Mouse (Mus musculus): ENCODE results near the gene Rtn4rl2.
A peak's percentile ranks its signal among the peaks of the same experiment; 100 is the strongest.
"Not testable (repeated sequence)": the region's sequence is repeated elsewhere in the genome, so short reads cannot be mapped to it uniquely, and the experiment has no call there.

Rtn4rl2 gene

GRCm38 (mm10) chr2:84886234-84886731 lies at the start of gene Rtn4rl2:
Gene Rtn4rl2, minus strand, starts transcription at chr2:84886710.
- DNase-seq, result peak; percentile 47

DNA sequence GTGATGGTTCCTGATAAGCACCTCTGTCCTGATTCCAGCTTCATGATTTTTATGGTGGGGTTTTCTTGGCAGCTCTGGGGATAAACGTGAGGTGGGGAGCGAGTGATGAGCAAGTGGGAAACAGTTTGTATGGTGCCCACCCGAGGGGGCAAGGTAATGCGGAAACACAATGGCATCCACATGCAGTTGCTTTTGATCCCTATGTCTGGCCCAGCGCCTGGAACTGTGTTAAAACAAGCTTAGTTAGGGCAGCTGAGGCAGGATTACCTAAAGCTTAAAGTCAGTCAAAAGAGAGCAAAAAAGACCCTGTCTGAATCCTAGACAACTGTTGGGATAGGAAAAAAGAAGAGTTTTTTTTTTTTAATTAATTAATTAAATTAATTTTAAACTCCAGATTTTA lies 48.6 kb upstream of the Rtn4rl2 start:
- DNase-seq, result no peak

DNA sequence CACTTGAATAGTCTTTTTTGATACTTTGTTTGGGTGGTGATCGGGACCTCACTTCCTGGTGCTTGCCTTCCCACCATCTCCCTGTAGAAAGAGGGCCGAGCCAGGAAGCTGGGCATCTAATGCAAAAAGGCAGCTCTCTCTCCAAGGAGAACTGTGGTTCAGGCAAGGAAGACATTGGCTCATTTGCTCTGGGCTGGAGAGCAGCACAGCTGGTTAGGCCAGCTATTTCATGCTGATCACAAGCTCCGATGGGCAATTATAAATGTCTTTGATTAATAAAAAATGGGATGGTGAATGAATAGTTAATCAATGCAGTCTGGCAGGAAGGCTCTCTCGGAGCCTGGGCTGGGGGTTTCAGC lies 48.1 kb upstream of the Rtn4rl2 start:
- DNase-seq, result no peak

GRCm38 (mm10) chr2:84933992-84934648 lies 47.6 kb upstream of the Rtn4rl2 start:
- no peak for DNase-seq

GRCm38 (mm10) chr2:84930186-84930585 lies 43.7 kb upstream of the Rtn4rl2 start:
- no peak for DNase-seq

GRCm38 (mm10) chr2:84919601-84920108 lies 33.1 kb upstream of the Rtn4rl2 start:
- DNase-seq, result no peak

- DNase-seq, result no peak
Observed at GRCm38 (mm10) chr2:84918188-84918587, 31.7 kb upstream of the Rtn4rl2 start.

DNA sequence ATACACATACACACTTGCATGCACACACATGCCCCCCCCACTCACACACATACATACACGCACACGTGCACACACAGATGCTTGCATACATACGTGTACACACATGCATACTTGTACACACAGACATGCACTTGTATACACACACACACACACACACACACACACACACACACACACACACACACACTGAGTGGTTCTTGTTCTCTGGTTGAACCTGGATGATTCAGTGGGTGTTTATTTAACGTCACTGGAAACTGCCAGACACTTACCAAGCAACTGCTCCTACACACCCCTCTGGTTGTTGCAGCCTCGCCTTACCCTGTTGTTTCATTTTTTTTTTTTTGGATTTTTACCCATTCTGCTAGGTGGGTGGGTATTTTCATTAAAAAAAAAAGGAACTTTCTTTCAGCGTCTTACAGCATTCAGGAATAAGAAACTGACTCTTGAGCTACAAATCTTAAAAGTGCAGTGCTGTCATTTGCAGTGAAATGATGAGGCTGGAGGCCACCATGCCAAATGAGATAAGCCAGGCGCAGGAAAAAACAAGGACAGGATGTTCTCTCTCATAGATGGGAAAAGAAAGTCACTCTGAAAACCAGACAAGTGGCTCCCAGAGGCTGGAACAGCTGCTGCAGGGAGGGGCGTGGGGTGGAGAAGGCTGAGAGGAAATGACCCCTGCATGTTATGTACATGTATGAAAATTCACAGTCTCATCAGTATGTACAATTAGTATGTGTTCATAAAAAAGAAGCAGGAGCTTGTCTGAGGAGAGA lies 30.2 kb upstream of the Rtn4rl2 start:
- no peak for DNase-seq

DNA sequence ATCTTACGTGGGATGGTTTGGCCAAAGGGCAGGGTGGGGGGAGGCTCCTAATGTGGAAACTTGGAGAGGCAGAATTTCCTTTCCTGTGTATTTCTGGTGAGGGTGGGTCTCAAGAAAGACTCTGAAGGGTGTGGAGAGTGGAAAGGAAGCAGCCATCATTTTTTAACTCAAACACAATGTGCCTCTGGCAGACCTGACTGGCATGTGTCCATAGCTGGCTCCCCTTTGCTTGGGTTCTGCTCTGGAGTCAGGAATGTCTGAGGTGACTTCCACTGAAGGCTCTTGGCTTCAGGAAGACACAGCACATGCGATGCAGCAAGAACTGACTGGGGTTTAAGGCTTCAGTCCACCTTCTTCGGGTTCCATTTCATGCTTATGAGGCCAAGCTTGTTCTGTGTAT lies 28.8 kb upstream of the Rtn4rl2 start:
- DNase-seq, result no peak

- no peak for DNase-seq
Observed at GRCm38 (mm10) chr2:84913881-84914280, 27.4 kb upstream of the Rtn4rl2 start.

DNA sequence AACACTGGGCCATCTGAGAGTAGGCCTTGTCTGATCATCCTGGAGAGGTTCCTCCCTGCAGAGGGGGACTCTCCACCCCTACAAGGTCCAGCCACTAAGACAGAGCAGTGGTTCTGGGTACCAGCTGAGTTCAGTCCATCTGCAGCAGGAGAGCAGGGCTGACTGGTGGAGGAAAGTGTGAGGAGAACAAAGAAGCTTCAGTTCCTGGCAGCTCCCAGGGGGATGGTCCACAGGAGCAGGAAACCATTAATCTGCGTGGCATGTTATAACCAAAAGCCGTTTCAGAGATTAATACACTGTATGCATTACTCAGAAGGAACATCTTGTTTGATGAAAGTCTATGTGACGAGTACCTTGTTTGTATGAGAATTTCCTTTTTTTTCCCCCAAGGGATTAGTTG lies 26.2 kb upstream of the Rtn4rl2 start:
- DNase-seq, result no peak

- DNase-seq, result not testable (repeated sequence)
Observed at GRCm38 (mm10) chr2:84896686-84897085, 10.2 kb upstream of the Rtn4rl2 start.

GRCm38 (mm10) chr2:84895495-84896198 lies 9.1 kb upstream of the Rtn4rl2 start:
- DNase-seq, result no peak

GRCm38 (mm10) chr2:84893359-84893758 lies 6.8 kb upstream of the Rtn4rl2 start:
- no peak for DNase-seq

DNA sequence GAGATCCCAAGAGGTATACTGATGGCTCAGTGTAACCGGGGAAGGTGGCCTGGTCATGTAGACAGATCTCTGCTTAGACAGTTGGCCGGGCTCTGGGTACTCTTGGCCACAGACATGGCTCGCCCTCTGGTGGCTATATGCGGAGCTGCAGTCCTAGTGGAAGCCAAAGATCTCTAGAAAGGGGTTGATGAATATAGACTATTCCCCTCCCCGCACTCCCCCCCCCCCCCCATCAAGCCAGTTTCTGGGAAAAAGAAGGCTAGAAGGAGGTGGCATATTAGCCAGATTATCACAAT lies 3.5 kb upstream of the Rtn4rl2 start:
- DNase-seq, result peak; percentile 81

GRCm38 (mm10) chr2:84889316-84890044 lies 3.0 kb upstream of the Rtn4rl2 start:
- DNase-seq, result no peak

GRCm38 (mm10) chr2:84888657-84889315 lies 2.3 kb upstream of the Rtn4rl2 start:
- peak; percentile 78 for DNase-seq

GRCm38 (mm10) chr2:84887411-84888271 lies 1.1 kb upstream of the Rtn4rl2 start:
- no peak for DNase-seq

DNA sequence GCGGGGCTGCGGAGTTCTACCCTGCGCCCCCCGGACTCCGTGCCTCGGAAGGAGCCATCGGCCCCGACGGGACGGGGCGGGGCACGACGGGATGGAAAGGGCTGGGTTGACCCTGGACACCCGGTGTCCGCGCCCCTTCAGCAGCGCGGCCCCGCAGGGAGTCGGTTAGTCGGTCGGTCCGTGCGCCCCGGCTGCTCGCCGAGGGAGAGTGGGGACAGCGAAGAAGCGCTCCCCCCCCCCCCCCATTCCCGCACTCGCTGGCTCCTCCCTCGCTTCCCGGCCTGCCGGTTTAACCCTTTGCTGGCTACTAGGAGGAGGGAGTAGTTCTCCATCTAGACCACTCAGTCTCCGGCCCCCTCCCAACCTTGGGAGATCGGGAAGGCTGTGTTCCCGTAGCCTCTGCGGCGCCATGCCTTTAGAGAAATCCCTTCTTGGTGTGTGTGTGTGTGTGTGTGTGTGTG lies 341 bp upstream of the Rtn4rl2 start:
- DNase-seq, result peak; percentile 63

DNA sequence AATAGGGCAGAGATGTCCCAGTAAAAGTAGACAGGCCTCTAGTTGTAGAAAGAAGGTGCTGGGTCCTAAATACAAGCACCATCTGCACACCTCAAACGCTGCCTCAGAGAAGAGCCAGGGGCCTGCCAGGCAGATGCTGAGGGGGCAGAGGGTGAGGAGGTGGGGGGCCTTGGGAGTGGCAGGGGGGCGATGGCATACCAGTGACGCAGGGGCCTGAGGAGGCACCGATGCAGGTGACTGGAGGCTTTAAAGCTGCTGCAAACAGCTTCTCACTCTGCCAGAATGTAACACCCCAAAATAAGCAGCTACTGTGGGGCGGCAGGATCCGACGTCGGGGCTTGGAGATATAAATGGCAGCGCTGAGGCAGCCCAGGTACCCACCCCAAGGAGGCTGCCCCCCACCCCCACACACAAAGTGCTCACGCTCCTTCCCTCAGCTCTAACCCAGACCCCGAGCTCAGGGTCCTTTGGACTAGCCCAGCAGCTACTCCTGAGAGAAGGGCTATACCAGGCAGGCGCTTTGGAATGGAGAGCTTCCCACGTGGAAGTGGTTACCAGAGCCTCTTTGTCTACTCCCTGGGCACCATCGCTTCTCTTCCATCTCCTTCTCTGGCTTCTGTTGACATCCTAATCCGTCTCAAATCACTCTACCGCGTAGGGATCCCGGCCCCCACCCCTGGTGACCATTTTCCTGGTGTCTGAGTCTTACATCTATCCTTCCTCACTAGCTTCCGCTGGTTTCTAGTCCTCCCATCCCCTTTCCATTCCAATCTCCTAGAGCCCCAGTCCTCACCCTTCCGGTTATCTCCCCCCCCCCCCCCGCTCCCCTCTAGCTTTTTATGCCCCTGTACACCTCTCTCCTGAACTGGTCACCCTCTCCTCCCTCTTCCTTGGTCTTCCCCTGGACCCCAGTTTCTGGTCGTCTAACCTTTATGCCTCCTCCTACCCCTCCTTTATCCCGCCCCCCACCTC lies 1.1 kb downstream of the Rtn4rl2 start:
- DNase-seq, result no peak

Data from right cerebral cortex, postnatal 14 days (tissue).